Mouse (Mus musculus): ENCODE results near the gene Mff.

The Mff gene

DNA sequence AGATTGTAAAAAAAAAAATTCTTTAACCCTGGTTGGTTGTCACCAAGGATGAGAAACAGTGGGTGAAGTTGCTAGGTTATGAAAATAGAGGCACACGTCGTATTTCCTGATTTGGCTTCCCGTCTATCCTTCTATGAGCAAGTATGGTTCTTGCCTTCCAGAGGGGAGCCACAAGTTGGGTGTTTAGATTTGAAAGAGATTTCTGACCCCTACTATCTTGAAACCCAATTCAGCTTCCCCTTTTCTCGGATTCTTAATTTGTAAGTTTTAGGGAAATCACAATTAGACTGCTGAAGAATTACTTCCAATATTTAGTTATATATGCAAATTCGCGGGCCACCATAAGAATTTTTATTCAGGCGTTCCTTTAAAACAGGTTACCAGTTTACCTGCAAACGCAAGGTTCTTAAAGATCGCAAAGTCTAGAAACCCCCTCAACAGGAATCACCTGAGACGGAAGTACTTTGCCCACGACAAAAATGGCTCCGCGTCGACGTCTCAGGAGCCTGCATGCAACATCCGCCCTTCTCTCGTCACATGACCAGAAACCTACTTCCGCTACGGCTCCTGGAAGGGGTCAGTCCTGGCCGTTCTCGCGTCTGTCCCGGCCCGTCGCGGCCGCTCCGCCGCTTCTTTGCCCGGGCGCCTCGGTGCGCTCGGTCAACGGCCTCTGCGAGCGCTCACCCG lies at the start of gene Mff:
Gene Mff, plus strand, starts transcription at position 552 of the 687 bp plus-strand sequence.
- in situ Hi-C loops (cut with MboI, MseI): loop anchor here (5.0 kb wide), 1 partner anchor 407 kb away; the partner anchor contains the start of gene Rhbdd1

GRCm38 (mm10) chr1:82686328-82686727 lies 38.4 kb upstream of the Mff start:
- in situ Hi-C loops (cut with MboI, MseI): no loop called here

- in situ Hi-C loops (cut with MboI, MseI): no loop called here
Observed at GRCm38 (mm10) chr1:82686866-82687265, 37.8 kb upstream of the Mff start.

- in situ Hi-C loops (cut with MboI, MseI): no loop called here
Observed at GRCm38 (mm10) chr1:82687931-82688330, 36.8 kb upstream of the Mff start.

DNA sequence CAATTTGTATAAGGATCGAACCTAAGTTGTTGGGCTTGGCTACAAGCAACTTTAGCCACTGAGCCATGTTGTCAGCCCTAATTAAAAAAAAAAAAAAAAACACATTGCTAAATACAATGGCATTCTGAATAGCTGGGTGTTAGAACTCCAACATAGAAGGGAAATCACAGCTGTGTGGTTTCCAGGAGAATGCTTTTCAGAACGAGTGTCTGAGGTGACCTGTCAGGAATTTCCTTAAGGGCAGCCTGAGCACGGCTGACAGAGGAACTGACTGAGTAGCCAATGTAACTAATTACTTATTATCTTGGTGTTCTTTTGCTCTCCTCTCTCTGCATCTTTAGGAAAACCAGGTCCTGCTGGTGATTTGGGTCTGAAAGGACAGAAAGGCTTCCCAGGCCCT lies 28.8 kb upstream of the Mff start:
- in situ Hi-C loops (cut with MboI, MseI): no loop called here

GRCm38 (mm10) chr1:82717816-82718512 lies 6.7 kb upstream of the Mff start:
- in situ Hi-C loops (cut with MboI, MseI): no loop called here

GRCm38 (mm10) chr1:82725026-82725874 lies 560 bp downstream of the Mff start:
- in situ Hi-C loops (cut with MboI, MseI): no loop called here

- in situ Hi-C loops (cut with MboI, MseI): no loop called here
Observed at GRCm38 (mm10) chr1:82725875-82726185, 1.1 kb downstream of the Mff start.

GRCm38 (mm10) chr1:82726482-82726881 lies 1.8 kb downstream of the Mff start:
- in situ Hi-C loops (cut with MboI, MseI): no loop called here

DNA sequence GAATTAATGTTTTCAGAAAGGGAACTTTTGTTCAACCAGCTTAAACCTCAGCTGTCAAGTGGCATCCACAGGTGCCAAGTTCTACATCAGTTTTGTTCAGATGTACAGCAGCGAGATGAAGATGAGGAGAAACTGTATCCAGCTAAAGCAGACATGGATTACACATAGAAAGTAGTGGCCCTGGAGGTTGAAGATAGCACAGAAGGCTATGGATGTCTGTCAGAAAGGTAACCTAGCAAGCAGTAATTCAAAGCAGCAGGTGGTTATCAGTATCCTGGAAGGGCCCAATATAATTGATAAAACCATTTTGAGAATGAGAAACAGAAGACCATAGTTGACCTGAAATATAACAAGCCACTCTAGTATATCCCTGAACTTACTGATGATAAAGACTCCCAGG lies 8.7 kb downstream of the Mff start:
- in situ Hi-C loops (cut with MboI, MseI): no loop called here

GRCm38 (mm10) chr1:82738066-82738465 lies 13.4 kb downstream of the Mff start:
- in situ Hi-C loops (cut with MboI, MseI): no loop called here

DNA sequence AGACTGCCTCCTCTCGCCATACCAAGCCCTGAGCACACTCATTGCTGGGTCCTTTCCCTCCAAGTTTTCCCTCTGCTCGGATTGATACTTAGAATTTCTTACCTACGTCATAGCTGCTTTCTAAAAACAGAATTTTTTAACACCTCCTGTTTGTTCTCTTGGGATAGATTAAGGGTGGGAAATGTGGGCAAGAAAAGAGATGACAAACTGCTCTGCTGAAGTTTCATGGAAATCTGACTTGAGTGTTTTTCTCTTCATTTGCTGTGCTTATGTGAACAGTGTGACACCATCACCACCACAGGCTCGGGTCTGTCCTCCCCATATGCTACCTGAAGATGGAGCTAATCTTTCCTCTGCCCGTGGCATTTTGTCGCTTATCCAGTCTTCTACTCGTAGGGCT lies 16.8 kb downstream of the Mff start:
- in situ Hi-C loops (cut with MboI, MseI): no loop called here

GRCm38 (mm10) chr1:82743962-82744361 lies 19.3 kb downstream of the Mff start:
- in situ Hi-C loops (cut with MboI, MseI): no loop called here

DNA sequence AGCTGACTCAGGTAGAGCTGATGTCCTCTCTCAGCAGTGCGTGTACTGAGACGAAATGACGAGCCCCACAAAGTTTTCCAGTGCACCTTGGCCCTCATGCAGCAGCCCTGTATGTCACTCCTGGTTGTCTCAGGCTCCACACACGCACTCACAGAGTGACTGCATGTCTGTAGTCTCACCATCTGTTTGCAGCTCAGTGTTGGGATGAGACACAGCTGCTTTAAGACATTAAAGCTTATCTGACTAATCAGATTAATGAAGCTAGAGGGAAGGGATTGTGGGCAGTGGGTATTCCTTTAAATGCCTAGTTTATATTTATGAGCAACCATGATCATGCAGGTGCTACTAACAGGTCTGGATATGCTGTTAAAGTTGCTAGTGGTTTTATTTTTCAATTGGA lies 21.7 kb downstream of the Mff start:
- in situ Hi-C loops (cut with MboI, MseI): no loop called here

- in situ Hi-C loops (cut with MboI, MseI): no loop called here
Observed at GRCm38 (mm10) chr1:82747714-82748452, 23.2 kb downstream of the Mff start.

GRCm38 (mm10) chr1:82759520-82759919 lies 34.8 kb downstream of the Mff start:
- in situ Hi-C loops (cut with MboI, MseI): loop anchor here (25.0 kb wide), 2 partner anchors 953 to 1253 kb away; no protein-coding TSS in a partner anchor

- in situ Hi-C loops (cut with MboI, MseI): loop anchor here (25.0 kb wide), 2 partner anchors 951 to 1251 kb away; no protein-coding TSS in a partner anchor
Observed at GRCm38 (mm10) chr1:82761454-82762169, 36.9 kb downstream of the Mff start.

- in situ Hi-C loops (cut with MboI, MseI): loop anchor here (25.0 kb wide), 2 partner anchors 950 to 1250 kb away; no protein-coding TSS in a partner anchor
Observed at GRCm38 (mm10) chr1:82762274-82762673, 37.6 kb downstream of the Mff start.

- in situ Hi-C loops (cut with MboI, MseI): loop anchor here (25.0 kb wide), 2 partner anchors 946 to 1246 kb away; no protein-coding TSS in a partner anchor
Observed at GRCm38 (mm10) chr1:82766227-82766626, 41.5 kb downstream of the Mff start.

GRCm38 (mm10) chr1:82766641-82767040 lies 42.0 kb downstream of the Mff start:
- in situ Hi-C loops (cut with MboI, MseI): loop anchor here (25.0 kb wide), 2 partner anchors 946 to 1246 kb away; no protein-coding TSS in a partner anchor

DNA sequence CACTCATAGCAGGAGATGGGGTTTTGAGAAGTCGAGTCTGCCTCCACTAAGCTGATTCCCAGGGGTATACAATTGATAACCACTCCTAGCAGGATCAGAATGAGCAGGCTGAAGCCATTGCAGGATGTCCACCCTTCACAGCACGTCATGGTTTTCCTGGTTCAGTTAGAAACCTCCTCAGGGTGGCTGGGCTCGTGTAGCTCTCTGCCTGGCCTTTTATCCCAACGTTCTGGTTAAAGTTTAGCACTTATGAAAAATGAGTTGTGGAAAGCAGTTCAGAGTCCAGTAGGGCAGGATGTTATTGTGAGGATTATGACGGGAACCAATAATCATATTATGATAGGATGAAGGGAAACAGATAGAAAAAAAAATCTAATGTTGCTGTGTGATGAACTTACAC lies 43.6 kb downstream of the Mff start, which contains the start of gene Tm4sf20:
Gene Tm4sf20, minus strand, starts transcription at position 193 of the 400 bp plus-strand sequence.
- in situ Hi-C loops (cut with MboI, MseI): loop anchor here (25.0 kb wide), 2 partner anchors 944 to 1244 kb away; no protein-coding TSS in a partner anchor

Measured in regulatory T cell (primary cell).